Mouse (Mus musculus): ENCODE measurements at regions not wholly inside any gene's neighbourhood (a gene's known extent, or its start where the extent isn't known, plus 50 kb on each side); places are given as distances from the start of the nearest gene placed in this dataset.

DNA sequence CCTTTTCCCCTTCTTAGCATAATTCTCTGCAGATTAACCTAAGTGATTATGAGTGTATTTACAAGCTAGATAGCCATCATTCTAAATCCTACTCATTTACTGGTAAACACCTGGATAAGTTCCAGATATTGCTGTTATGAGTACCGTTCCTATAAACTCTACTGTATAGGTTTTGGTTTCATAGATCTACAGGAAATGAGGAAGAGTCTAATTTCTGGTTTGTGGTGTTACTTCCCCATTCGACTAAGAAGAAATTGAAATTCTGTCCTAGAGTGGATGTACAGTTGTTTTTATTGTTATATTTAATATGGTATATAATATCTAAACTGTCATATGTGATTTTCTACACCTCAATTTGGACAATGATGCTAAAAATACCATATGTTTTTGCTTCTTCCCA is 69.4 kb upstream of the Gm11146 start:
- in situ Hi-C loops (cut with MboI; ENCODE audit: low pct_unique_long_range_greater_than_20kb in 1 of 2, low sequenced_read_pairs in 2 of 2, unreplicated experiment in 1 of 2), result no loop called here

GRCm38 (mm10) chr16:77665781-77666180 is 63.9 kb upstream of the Gm11146 start:
- in situ Hi-C loops (cut with MboI; ENCODE audit: low pct_unique_long_range_greater_than_20kb in 1 of 2, low sequenced_read_pairs in 2 of 2, unreplicated experiment in 1 of 2), result no loop called here

GRCm38 (mm10) chr16:77662107-77662518 is 60.2 kb upstream of the Gm11146 start:
- in situ Hi-C loops (cut with MboI; ENCODE audit: low pct_unique_long_range_greater_than_20kb in 1 of 2, low sequenced_read_pairs in 2 of 2, unreplicated experiment in 1 of 2), result no loop called here

DNA sequence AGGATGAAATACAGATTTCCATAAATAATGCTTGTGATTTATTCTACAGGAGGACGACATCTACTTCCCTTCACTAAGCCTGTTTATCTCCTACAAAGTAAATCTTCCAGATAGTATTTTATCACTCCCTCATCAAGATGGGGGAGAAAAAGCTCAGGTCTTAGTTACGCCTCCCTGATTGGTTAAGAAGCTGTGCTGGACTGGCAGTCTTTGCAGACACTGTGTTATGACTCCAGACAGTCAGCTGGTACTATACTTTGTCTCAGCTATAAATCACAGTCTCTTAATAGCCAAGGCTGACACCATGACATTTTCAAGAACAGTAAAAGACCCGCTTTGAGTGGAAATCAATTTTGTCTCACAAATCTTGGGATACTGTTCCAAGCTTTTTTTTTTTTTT is 51.4 kb upstream of the Gm11146 start:
- in situ Hi-C loops (cut with MboI; ENCODE audit: low pct_unique_long_range_greater_than_20kb in 1 of 2, low sequenced_read_pairs in 2 of 2, unreplicated experiment in 1 of 2), result no loop called here

Data from mouse embryonic stem cell (cell line).